Mouse (Mus musculus) layer of hippocampus, postnatal 10 days (tissue): ENCODE measurements at regions not wholly inside any gene's neighbourhood (a gene's known extent, or its start where the extent isn't known, plus 50 kb on each side); places are given as distances from the start of the nearest gene placed in this dataset.
"Not testable (repeated sequence)": the region's sequence is repeated elsewhere in the genome, so short reads cannot be mapped to it uniquely, and the experiment has no call there.

Source experiments
- DNase-seq, 2 experiments: peaks; one replicate each; pipeline ENCODE4 v3.0.0; 2021; ENCODE audit warnings: low spot score in 2 of 2

- no peak for DNase-seq
These were observed 312.7 kb downstream of the Plekhb2 start for GRCm38 (mm10) chr1:35162506-35162905.

GRCm38 (mm10) chr1:35200656-35201055, 350.9 kb downstream of the Plekhb2 start:
- DNase-seq = no peak

- peak in 1 of 2 experiments; percentile 16 for DNase-seq
These were observed 351.5 kb downstream of the Plekhb2 start for GRCm38 (mm10) chr1:35201083-35201879.

GRCm38 (mm10) chr1:35201880-35202220, 352.1 kb downstream of the Plekhb2 start:
- DNase-seq = peak in 1 of 2 experiments; percentile 7

GRCm38 (mm10) chr1:35202551-35202950, 352.8 kb downstream of the Plekhb2 start:
- peak; percentile 40 to 41 for DNase-seq

GRCm38 (mm10) chr1:35206834-35207529, 357.2 kb downstream of the Plekhb2 start:
- DNase-seq = no peak

- DNase-seq = no peak
These were observed 362.5 kb downstream of the Plekhb2 start for GRCm38 (mm10) chr1:35212111-35212891.

- DNase-seq = no peak
These were observed 364.1 kb downstream of the Plekhb2 start for GRCm38 (mm10) chr1:35213875-35214274.

- DNase-seq = no peak
These were observed 366.6 kb downstream of the Plekhb2 start for GRCm38 (mm10) chr1:35216411-35216810.

- not testable (repeated sequence) for DNase-seq
These were observed 370.4 kb downstream of the Plekhb2 start for GRCm38 (mm10) chr1:35220215-35220614.

GRCm38 (mm10) chr1:35220751-35221150, 371.0 kb downstream of the Plekhb2 start:
- DNase-seq = no peak

- no peak for DNase-seq
These were observed 382.8 kb downstream of the Plekhb2 start for GRCm38 (mm10) chr1:35232592-35232991.

- no peak for DNase-seq
These were observed 388.4 kb downstream of the Plekhb2 start for GRCm38 (mm10) chr1:35238139-35238538.

GRCm38 (mm10) chr1:35242849-35243248, 393.1 kb downstream of the Plekhb2 start:
- no peak for DNase-seq

- DNase-seq = no peak
These were observed 393.6 kb downstream of the Plekhb2 start for GRCm38 (mm10) chr1:35243339-35243738.

- no peak for DNase-seq
These were observed 415.3 kb downstream of the Plekhb2 start for GRCm38 (mm10) chr1:35265125-35265524.

- peak in 1 of 2 experiments; percentile 15 for DNase-seq
These were observed 416.9 kb downstream of the Plekhb2 start for GRCm38 (mm10) chr1:35266626-35267025.

- no peak for DNase-seq
These were observed 418.1 kb downstream of the Plekhb2 start for GRCm38 (mm10) chr1:35267883-35268282.

GRCm38 (mm10) chr1:35274978-35275377, 425.2 kb downstream of the Plekhb2 start:
- DNase-seq = no peak
